Mouse (Mus musculus): ENCODE results near the gene Litaf.
A peak's percentile ranks its signal among the peaks of the same experiment; 100 is the strongest.
"Not testable (repeated sequence)": the region's sequence is repeated elsewhere in the genome, so short reads cannot be mapped to it uniquely, and the experiment has no call there.

The Litaf gene

DNA sequence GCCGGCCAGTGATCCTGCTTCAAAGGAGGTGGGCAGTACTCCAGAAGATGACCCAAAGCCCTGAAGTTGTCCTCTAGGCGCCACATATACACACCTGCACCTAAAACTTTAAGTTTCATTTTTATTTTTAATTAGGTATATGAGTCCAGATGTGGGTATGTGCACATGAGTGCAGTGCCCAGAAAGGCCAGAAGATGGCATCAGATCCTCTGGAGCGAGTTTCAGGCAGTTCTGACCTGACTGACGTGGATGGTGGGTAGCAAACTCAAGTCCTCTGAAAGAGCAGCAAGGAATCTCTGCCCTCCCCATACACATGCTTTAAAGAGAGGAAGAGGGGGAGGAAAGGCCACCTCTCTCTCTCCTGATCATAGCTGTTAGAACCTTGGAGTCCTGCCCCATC lies 76.1 kb downstream of the Litaf start:
- no peak for DNase-seq

- DNase-seq = no peak
These were observed 76.6 kb downstream of the Litaf start for GRCm38 (mm10) chr16:10989361-10989760.

DNA sequence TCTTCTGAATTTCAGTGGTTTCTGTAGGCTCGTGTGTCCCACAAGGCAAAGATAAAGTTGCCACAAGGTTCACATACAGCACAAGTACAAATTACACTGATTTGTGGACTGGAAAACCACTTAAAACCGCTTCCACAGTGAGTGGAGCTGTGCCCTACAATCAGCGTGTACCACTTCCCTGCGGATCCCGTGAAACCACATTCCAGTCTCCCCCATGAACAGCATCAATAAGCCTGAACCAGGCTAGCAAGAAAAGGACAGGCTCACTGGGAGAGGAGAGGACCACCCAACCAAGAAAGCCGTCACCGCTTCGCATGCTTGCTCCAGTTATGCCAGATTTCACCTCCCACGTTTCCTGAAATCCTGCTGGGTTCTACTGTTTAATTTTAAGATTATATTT lies 77.7 kb downstream of the Litaf start:
- DNase-seq = peak; percentile 34

DNA sequence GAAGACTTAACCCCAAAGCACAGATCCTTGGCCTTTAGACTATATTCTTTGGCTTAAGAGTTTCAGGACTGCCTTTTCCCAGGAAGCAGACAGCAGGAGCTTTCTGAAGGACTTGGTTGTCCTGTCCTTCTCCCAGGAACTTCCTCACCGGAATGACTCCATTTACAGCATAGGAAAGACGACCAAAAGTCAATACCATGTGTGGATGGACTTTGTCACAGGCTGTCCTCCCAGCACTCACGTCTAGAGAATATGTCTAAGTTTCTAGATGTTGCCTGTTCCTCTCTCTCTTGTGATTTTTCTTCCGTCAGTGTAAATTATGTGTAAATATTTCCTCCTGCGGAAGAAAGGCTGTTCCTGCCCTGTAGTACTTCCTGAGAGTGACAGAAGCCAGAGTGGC lies 81.4 kb downstream of the Litaf start:
- DNase-seq = no peak

GRCm38 (mm10) chr16:10981493-10982070 lies 84.4 kb downstream of the Litaf start:
- peak; percentile 67 for DNase-seq

GRCm38 (mm10) chr16:10979064-10979803 lies 86.7 kb downstream of the Litaf start:
- peak; percentile 53 for DNase-seq

- DNase-seq = no peak
These were observed 88.1 kb downstream of the Litaf start for GRCm38 (mm10) chr16:10977877-10978276.

DNA sequence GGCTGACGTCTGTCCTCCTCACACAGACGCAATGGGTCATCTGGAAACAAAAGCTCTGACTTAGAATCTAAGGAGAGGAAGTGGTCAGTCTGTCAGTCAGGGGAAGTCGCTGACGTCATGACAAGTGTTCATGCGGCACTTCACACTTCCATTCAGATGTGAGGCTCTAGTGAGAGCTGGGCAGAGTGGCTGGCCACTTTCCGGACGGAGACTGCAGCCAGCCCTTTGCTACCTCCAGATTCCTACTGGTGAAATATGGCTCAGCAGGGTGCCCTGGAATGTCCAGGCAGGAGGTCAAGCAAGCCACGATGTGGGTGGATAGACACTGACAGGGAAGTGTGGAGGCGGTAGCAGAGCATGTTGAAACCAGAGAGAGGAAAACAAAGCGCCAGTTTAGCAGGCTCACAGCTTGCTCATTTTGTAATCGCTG lies 89.7 kb downstream of the Litaf start:
- DNase-seq = peak; percentile 70

DNA sequence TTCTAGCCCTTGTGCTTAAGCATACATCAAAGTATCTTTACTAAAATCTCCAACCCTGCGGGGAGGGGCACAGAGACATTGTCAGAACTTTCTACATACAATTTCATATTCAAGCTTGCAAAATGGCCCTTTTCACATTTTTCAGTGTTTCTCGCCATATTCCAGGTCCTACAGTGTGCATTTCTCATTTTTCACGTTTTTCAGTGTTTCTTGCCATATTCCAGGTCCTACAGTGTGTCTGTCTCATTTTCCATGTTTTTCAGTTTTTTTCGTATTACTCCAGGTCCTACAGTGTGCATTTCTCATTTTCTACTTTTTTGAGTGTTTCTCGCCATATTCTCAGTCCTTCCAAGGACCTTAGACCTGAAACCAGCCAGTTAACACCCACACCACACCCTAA lies 91.0 kb downstream of the Litaf start:
- peak; percentile 93 for DNase-seq

DNA sequence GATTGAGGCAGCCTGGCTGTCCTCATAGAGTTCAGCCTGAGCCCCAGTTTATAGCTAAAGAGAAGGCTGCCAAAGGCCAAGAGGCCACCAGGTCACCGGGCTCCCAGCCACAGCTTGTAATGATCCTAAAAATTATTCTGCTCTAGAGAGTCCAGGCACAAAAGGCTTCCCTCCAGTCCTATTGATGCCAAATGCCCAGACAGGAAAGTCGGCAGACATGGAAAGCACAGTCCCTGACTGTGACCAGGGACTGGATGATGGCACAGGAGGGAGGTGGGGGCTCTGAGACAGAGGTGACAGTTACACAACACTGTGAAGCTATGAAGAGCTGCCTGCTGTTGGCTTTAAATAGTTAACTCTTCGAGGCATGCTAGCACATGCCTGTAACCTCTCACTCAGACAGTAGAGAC lies 91.9 kb downstream of the Litaf start:
- DNase-seq = peak; percentile 85

DNA sequence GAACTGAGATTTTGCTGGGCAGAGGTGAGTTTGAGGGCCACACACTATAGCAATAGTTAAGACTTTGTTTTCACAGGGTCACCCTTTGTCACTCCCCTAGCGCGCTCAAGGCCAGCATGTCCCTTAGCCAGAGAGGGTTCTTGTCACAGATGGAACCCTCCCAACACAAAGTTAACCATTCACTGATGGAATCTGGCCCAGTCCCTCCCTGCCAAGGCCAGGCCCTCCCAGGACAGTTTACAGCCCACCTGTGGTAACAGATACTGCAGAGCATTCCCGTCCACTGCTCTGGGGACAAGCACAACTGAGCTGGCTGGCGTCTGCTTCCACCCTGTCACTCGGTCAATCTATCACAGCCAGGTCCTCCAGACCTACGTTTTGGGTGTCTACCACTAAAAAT lies 93.7 kb downstream of the Litaf start:
- DNase-seq = peak; percentile 76

- DNase-seq = not testable (repeated sequence)
These were observed 96.0 kb downstream of the Litaf start for GRCm38 (mm10) chr16:10969944-10970343.

GRCm38 (mm10) chr16:10969342-10969741 lies 96.6 kb downstream of the Litaf start:
- no peak for DNase-seq

DNA sequence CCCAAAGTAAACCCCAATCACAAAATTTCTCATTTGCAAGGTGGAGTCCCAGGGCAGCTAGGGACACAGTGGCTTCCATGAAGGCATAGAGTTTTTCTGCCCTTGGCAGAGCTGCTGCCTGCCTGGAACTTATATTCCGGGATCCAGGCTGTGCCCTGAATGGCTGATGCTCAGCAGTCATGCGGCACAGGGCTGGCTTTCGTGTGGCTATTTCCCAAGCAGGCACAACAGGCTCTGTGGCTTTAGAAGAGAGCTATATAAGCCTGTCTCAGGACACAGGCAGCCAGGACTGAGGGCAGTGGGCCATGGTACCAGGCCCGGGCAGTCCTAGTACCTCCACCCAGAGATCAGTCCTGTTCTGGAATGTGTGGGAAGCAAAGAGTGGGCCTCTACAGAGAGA lies 97.7 kb downstream of the Litaf start:
- DNase-seq = peak; percentile 66

DNA sequence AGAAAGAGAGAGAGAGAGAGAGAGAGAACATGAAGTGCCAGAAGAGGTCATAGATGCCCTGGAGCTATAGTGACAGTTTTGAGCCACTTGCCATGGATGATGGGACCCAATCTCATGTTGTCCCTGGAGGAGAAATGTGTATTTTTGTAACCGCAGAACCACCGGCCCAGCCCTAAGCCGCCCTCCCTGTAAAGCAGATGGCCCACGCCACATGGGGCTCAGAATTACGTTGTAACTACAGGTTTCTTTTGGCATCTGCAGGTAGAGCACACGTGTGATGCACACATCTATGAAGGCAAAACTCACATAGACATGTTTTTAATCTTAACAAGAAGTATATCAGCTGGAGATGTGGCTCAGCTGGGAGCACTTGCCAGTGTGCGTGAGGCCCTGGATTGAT lies 98.2 kb downstream of the Litaf start:
- no peak for DNase-seq

- no peak for DNase-seq
These were observed 98.9 kb downstream of the Litaf start for GRCm38 (mm10) chr16:10967013-10967412.

GRCm38 (mm10) chr16:10965034-10965433 lies 100.9 kb downstream of the Litaf start:
- no peak for DNase-seq

DNA sequence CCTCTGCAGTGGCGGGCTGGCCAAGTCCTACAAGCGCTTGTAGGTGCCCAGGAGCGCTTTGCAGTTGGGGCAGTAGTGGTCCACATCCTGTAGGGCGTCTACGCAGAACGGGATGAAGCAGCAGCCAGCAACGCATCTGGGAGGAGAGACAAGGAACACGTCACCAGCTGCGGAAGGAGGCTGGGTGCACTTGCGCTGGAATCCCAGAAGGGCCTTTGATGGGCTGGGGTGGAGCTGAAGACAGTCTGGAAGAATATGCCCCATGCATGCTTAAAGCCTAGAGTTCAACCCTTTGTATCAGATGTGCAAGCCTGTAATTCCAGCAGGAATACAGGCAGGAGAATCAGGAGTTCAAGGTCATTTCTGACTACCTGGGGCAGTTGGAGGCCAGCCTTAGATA lies 105.0 kb downstream of the Litaf start:
- DNase-seq = no peak

DNA sequence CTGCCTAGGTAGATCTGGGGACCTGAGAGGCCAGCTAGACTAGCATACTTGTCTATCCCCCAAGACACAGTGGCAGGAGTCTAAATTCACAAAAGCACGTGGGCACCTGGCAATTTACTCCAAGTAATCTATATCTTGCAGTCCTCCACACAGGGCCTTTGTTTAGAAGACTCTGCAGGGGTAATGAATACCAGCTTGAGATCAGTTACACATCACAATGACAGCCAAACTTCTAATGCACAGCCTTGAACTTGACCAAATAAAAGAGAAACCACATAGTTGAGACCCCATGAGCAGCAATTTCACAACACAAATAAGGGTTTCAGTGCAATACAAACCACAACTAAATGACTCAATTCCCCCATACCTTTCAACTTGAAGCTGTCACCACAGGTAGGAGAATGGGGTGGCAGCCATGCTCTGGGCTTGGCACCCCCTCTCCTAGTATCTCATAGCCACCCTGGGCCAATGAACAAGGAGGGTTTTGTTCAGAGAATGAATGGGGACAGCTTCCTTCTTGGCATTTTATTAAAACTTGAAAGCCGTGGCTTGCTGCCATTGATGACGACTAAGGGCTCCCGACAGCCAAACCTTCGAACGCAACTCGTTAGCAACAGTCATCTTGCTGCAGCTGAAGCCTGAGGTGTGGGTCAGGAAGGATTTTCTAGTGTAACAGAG lies 107.1 kb downstream of the Litaf start:
- DNase-seq = no peak

- not testable (repeated sequence) for DNase-seq
These were observed 107.7 kb downstream of the Litaf start for GRCm38 (mm10) chr16:10958307-10958706.

DNA sequence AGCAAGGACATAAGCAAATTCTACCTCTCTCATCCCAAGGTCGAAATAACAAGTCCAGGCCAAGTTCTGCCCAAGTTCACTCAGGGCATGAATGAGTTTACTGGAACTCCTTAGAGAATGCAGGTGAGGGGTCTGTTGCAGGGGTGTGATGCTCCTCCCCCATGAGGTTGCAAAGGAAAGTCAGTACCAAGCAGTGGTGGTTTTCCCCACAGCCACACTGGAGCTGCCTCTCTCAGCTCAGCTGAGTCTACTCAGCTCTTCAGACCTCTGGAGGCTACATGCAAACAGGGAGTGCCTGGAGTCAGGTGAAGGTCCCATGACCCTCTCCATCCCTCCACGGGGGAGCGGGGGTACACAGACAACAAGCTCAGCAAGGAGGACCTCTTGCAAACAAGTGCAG lies 108.2 kb downstream of the Litaf start:
- DNase-seq = no peak

DNA sequence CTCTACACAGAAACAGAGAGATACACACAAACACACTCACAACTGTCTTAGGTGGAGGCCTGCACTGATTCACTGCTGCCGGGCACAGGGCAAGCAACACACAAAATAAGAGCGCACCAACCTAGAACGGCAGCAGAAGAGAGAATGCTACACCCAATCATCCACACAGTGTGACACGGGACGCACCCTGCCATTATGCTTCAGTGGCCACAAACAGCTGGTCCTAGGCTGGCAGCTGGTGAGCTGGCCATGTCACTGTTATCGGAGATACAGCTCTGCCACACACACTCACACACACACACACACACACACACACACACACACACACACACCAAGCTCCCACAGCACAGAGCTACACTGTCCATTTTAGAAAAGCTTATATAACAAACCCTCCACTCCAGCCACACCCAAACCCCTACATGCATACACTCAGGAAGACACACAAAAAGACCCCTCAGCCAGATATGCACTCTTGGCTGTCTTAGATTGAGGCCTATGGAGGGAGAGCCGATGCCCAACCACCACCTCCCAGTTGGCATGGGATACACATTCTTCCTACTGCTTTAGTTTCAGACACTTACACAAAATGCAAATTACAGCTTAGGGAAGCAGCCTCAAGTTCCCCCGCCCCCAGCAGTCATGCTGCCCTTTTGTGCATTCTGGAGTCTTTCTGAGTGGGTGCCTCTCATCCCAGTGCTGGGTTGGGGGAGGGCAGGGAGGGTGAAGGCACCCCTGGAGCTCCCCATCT lies 108.8 kb downstream of the Litaf start:
- DNase-seq = no peak

GRCm38 (mm10) chr16:10955078-10955477 lies 110.9 kb downstream of the Litaf start:
- no peak for DNase-seq

Measured in kidney, postnatal 14 days (tissue).